Mouse (Mus musculus): Measurements from ENCODE around the gene Acot13.

DNA sequence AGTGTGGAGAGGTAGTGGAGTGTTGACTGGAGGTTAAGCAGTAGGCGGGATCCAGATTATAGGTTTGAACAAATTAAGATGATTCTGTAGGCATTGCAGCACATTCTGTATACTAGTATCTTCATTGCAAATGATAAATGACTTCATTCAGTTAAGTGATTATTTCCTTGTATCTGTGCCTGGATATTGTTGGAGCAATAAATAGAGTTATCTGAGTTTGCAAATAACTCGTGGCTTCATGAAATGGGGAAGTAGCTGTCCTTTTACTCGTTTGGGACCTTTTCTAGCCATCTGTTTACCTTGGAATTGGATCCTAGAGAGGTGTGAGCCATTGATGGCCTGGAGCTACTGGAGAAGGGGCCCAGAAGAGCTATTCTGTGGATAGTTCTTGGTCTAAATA, 8.5 kb upstream of the Acot13 start:
- TF ChIP-seq CTCF (IDR thresholded peaks at IDR 0.05) (no peak), POLR2A (IDR thresholded peaks at IDR 0.05; ENCODE audit: insufficient read depth, low read depth, low read length) (no peak)

All from heart, adult 2 months (tissue).